Mouse (Mus musculus) embryo, embryonic 11.5 days (tissue): Measurements from ENCODE around the gene Zfp62.
"Not testable (repeated sequence)": the region's sequence is repeated elsewhere in the genome, so short reads cannot be mapped to it uniquely, and the experiment has no call there.

Experiments used
- DNase-seq: peaks from one replicate; pipeline ENCODE4 v3.0.0-alpha.2; 2012; ENCODE audit warnings: low read depth, low spot score

The Zfp62 gene

DNA sequence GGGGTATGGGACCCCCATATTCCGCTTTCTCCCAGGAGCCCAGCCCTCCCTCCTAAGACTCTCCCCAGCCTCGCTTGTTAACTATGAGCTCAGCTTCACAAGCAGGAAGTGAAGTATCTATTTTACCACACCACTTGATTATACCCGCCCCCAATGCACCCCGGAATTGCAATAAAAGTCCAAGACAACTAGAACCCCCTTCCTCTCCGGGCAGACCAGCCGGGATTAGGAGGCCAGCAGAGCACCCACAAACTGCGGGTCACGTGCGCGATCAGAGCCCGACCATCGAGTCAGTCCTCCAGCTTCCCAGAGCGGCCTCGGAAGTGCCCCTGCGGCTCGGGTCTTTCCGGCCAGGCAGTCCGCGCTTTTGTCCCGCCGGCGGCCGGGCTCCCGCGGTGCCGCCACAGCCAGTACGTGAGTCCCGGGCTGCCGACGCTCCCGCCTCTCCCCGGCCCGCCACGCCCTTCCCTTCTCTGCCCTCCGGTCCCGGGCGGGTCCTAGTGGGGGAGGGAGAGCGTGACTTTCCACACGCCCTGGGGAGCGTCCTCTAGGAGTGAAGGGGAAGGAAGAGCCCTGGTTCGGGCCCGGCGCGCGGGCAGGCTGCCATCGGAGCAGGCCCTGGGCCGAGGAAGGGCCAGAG is at the start of gene Zfp62:
Gene Zfp62 (plus strand): TSS at position 164 of the 640 bp plus-strand sequence.
- peak; percentile 83 for DNase-seq

- DNase-seq, result no peak
Observed at GRCm38 (mm10) chr11:49154077-49154476, 49.0 kb upstream of the Zfp62 start, which contains the start of gene Olfr1394. TSS of gene Olfr1394 (plus strand) at chr11:49154377.

DNA sequence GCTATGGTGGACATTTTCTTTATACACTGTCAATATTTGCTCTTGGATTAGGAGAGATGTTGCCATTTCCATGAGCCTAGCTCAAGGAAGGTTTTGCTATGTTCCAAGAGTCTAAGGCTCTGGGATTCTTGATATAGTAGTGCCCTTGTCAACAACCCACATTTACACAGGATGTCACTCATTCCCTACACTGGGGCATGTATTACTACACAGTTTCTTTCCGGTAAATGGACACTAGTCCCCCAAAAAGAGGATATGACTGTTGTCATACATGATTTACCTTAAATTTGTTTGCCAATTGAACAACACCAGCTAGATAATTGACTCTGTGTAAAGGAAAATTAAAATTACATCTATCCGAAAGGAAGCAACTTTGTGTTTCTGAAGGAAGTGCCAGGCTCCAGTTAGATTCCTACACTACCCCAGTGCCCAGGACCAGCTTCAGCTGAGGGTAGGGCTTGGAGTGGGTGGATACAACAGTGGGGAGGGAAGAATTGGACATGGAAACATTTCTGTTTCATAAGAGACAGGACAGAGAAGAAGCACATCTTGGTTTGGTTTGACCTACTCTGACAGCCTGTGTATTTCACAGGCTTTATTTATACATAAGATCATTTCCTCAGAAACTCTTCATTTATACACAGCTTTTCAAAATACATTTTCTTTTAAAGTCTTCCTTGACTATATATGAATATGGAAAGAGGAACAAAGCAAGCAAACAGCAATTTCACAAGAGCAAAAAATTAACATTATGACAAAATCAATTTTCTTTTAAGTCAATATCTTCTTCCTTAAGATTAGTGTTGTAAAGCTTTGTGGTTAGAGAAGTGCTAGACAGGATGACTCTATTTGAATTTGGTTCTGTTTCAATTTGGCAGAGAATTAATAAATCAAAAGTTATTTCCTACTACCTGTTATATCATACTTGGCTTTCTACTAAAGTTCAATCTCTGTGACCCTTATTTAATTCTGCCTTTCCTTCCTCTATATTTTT is 46.0 kb upstream of the Zfp62 start:
- no peak for DNase-seq

- DNase-seq, result peak; percentile 13
Observed at GRCm38 (mm10) chr11:49168839-49169611, 34.1 kb upstream of the Zfp62 start.

DNA sequence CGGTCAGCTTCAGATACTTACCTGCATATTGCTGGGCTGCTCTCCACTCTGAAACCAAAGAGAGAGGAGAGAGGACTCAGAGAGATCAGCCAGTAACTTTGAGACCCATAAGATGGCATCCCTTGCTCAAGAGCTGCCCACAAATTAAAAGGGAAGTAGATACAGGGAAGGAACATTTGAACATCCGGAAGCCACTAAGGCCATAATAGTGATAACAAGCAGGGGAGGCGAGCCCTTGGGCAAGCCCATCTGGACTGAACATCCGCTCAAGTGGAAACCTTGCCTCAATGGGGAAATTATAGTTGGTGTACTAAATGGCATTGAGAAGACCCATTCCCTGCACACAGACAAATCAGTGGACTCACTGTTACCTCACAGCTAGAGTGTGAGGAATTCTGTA is 32.5 kb upstream of the Zfp62 start:
- DNase-seq, result no peak

DNA sequence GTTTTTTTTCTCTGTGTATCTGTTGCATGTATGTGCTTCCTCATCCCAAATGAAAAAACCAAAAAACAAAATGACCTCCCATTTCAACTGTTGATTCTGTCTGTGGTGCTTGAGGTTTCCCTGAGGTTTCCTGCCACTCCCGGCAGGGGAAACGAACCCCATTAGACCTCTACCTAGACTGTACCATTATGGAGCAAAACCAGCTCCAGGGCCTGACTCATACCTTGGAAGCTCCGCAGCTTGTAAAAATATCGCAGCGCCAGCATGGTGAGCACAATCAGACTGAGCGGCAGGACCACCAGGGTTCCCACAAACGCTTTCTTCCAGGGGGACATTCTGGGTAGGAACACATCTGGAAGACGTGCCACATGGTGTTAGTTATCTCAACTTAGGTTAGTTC is 27.7 kb upstream of the Zfp62 start:
- no peak for DNase-seq

- not testable (repeated sequence) for DNase-seq
Observed at GRCm38 (mm10) chr11:49176047-49176779, 26.9 kb upstream of the Zfp62 start.

DNA sequence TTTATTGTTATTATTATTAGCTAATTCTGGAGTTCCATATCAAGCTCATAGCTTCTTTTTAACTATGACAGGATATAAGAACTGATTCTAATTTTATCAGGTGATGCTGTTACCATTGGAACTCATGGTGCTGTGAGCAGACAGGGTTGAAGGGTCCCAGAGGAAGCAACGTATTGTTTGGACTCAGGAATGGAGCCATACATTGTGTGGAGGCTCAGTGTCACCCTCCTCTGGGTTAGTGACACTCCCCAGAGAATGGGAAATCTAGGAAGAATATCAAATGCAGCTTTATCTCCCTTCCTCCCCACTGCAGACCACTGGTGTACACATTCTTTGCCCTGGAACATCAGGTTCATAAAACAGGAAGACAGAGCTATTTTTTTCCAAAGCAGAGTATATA is 19.9 kb upstream of the Zfp62 start:
- no peak for DNase-seq

- no peak for DNase-seq
Observed at GRCm38 (mm10) chr11:49186452-49186851, 16.6 kb upstream of the Zfp62 start.

GRCm38 (mm10) chr11:49186955-49187488 is 16.1 kb upstream of the Zfp62 start, which contains the start of gene Btnl9:
TSS of gene Btnl9 (minus strand) at chr11:49187159.
- DNase-seq, result no peak

GRCm38 (mm10) chr11:49187701-49188100 is 15.4 kb upstream of the Zfp62 start:
- DNase-seq, result no peak

GRCm38 (mm10) chr11:49189737-49190136 is 13.4 kb upstream of the Zfp62 start:
- peak; percentile 34 for DNase-seq

- DNase-seq, result no peak
Observed at GRCm38 (mm10) chr11:49191083-49191482, 12.0 kb upstream of the Zfp62 start.

GRCm38 (mm10) chr11:49194771-49195170 is 8.3 kb upstream of the Zfp62 start:
- DNase-seq, result not testable (repeated sequence)

DNA sequence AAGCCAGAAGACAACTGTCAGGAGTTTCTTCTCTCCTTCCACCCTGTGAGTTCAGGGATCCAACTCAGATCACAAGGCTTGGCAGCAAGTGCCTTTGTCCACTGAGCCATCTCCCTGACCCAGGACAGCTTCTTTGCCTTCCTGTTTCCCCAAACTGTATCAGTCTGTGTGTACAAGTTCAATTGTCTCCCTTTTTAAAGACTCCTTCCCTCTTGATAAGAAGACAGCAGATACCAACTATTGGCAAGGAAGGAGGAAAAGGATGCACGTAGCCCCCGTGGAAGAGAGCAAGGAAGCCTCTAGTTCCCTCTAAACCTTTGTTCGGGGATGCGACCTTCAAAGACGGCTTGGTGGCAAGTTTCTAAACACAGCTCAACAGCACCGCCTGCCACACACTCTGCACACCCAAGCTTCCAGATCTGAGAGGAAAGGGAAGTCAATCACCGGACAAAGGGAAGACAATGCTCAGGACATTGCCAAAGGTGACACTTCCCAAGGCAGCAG is 7.2 kb upstream of the Zfp62 start:
- DNase-seq, result no peak

DNA sequence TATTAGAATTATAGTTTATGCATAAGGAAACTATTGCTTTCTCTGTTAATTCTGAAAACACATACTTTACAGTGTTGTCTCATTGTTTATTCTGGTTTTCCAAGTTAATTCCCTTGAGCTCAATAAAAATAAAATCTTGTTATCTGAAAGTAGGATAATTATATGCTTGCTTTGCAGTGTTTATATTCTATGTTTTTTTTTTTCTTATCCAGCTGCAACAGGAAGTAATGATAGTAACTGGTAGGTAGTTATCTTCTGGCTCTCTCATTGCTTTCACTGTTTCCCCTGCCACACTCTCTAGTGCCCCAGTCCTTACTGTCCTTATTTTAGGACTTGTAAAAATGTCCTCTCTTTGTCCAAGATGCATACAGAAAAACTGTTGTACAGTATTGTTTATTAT is 2.4 kb upstream of the Zfp62 start:
- DNase-seq, result no peak

- DNase-seq, result no peak
Observed at GRCm38 (mm10) chr11:49201142-49201541, 1.9 kb upstream of the Zfp62 start.

DNA sequence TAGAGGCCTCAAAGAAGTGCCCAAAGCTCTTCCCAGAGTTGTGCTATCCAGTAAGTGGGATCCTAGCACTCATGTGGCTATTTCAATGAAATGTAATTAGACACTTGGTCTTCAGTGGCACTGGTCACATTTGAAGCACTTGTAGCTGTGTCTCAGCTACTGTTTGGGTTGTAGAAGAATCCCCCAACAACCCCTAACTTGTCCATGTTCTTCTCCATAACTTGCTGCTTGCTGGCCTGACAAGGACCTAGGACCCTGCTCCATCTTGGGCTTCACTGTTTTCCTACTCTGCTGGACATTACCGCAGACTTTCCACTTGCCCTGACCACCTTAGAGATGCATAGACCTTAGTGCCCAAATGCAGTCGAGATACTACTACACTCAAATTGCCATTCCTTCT is 1.0 kb upstream of the Zfp62 start:
- DNase-seq, result no peak

GRCm38 (mm10) chr11:49202523-49203061 is 500 bp upstream of the Zfp62 start:
- DNase-seq, result peak; percentile 9

DNA sequence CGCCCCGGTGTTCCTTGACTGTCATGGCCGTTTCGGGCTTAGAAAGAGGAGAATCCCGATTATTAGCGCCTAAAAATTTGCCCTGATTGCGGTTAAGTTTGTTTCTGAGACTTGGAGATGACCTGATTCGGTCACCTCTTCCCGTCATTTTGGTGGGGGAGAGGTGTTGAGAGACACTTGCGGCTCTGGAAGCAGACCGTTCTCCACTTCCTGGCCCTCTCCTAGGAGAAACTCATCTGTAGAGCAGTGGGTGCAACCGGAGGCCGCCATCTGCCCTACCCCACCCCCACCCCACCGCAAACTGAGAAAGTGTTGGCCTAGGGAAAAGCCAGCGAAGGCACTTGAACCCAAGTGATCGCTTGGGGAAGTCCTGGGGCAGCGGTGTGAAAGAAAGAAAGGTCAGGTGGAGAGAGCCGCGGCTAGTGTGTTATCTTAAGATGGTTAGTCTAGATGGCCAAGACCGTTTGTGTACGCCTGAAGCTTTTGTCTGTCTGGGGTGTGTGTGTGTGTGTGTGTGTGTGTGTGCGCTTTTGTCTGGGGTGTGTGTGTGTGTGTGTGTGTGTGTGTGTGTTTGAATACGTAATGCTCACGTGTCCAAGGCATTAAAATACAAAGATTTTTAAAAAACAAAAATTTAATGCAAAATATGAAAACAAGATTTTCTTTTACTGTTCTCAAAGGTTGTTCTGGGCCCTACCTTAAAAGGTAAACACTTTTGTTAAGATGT is 842 bp downstream of the Zfp62 start:
- peak; percentile 47 for DNase-seq
